Mouse (Mus musculus): ENCODE measurements around the gene Depdc5.
A peak's percentile ranks its signal among the peaks of the same experiment; 100 is the strongest.
"Not testable (repeated sequence)": the region's sequence is repeated elsewhere in the genome, so short reads cannot be mapped to it uniquely, and the experiment has no call there.

Depdc5 gene

GRCm38 (mm10) chr5:33030425-33031175 lies 167.1 kb downstream of the Depdc5 start:
- DNase-seq (ENCODE audit: low read depth, low spot score), result no peak

- DNase-seq (ENCODE audit: low read depth, low spot score), result no peak
Observed at GRCm38 (mm10) chr5:33032036-33032773, 168.7 kb downstream of the Depdc5 start.

GRCm38 (mm10) chr5:33033121-33033520 lies 169.6 kb downstream of the Depdc5 start:
- DNase-seq (ENCODE audit: low read depth, low spot score), result peak; percentile 81

DNA sequence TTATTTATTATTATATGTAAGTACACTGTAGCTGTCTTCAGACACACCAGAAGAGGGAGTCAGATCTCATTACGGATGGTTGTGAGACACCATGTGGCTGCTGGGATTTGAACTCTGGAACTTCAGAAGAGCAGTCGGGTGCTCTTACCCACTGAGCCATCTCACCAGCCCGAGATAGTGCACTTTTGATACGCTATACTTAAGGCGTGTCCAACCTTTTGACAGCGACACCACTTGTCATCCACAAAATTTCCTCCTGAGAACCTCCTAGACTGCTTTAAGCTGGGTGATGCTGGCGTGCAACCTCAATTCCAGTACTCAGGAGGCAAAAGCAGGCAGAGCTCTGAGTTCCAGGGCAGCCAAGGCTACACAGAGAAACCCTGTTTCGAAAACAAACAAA lies 170.1 kb downstream of the Depdc5 start:
- not testable (repeated sequence) for DNase-seq (ENCODE audit: low read depth, low spot score)

DNA sequence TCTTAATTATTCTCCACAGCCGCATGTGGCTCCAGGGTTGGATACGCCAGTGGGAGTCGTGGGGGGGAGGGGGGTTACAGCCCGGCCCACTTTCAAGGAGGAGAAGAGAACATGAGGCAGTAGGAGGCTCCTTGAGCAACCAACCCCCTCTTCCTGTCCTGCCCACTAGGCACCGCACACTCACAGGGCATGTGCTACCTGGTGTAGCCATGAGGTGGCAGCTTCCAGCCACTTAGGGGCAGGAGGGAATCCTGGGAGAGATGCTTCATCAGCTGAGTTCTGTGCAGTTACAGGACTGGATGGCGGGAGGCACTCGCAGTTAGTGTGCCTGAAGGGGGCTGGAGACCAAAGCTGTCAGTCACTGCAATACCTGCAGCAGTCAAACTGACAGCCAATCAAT lies 170.6 kb downstream of the Depdc5 start:
- peak; percentile 51 for DNase-seq (ENCODE audit: low read depth, low spot score)

- no peak for DNase-seq (ENCODE audit: low read depth, low spot score)
Observed at GRCm38 (mm10) chr5:33034916-33035315, 171.4 kb downstream of the Depdc5 start.

DNA sequence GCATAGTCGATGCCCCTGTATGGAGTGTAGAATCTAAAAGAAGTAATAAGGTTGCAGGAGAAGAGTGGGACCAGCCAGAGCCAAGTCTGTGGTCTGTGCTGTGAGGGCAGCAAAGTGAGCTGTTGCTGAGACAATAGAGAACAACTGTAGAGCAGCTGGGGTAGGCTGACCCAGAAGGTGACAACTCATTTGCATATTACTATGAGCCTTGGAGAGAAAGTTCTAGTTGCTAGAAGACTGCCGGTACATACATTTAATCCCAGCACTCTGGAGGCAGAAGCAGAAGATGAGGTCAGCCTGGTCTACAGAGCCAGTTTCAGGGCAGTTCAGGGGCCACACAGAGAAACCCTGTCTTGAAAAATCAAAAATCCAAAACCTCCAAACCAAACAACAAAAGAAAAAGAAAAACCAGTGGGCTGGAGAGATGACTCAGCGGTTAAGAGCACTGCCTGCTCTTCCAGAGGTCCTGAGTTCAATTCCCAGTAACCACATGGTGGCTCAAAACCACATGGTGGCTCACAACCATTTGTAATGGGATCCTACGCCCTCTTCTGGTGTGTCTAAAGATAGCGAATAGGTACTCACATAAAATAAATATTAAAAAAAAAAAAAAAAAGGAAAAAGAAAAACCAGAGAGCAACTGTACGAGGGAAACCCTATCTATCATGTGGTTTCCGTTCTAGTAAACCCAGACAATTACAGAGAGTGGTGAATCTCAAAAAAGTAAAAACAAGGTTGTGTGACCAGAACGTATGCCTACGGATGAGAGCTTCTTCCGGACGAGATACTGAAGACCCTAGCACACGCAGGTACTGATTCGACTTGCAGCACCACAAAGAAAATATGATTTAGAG lies 175.4 kb downstream of the Depdc5 start:
- no peak for DNase-seq (ENCODE audit: low read depth, low spot score)

DNA sequence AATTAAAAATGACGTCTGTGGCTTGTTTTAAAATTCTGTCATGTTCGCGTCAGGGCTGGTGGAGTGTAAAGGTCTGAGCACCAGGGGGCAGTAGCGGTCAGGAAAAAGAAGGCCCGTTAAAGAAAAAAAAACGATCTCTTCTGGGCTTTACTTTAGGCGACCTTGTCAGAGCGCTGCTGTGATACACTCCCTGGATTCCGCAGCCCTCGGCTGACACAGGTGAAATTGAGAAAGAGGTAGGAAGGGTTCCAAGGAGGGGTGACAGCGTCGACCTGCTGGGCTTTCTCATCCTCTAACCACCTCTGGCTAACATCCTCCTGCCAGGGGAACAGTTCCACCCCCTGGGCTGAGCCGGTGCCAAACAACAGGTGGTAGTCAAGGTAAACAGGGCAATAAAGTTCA lies 176.0 kb downstream of the Depdc5 start:
- DNase-seq (ENCODE audit: low read depth, low spot score), result peak; percentile 82

DNA sequence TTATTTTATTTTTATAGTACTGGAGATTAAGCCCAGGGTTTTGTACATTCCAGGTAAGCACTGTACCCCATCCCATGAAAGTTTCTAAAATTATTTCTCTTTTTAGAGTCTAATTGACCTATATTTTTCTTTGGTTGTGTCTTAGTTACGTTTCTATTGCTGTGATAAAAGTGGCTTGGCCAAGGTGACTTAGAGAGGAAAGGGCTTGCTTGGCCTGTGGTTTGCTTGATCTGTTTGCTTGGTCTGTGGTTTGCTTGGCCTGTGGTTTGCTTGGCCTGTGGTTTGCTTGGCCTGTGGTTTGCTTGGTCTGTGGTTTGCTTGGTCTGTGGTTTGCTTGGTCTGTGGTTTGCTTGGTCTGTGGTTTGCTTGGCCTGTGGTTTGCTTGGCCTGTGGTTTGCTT lies 177.2 kb downstream of the Depdc5 start:
- DNase-seq (ENCODE audit: low read depth, low spot score), result not testable (repeated sequence)

DNA sequence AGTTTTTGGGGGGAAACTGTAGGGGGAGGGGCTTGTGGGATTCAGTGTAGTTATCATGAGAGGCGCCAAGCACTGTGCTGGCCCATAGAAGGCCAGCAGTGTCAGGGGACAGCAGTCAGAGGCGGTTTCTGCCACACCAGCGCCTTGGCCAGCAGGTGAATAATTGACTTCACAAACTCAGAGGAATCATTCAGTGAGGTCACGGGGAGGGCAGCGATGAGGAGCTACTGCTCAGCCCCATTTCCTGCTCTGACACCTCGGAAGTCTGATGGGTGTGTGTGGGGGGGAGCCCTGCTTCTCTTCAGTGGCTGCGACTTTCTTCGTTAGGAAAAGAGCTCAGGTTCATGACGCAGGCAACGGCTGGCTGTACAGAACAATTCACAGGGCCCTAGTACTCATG lies 179.9 kb downstream of the Depdc5 start:
- peak; percentile 41 for DNase-seq (ENCODE audit: low read depth, low spot score)
